Mouse (Mus musculus): ENCODE results near the gene Slco6d1.
"Not testable (repeated sequence)": the region's sequence is repeated elsewhere in the genome, so short reads cannot be mapped to it uniquely, and the experiment has no call there.

Slco6d1 gene

DNA sequence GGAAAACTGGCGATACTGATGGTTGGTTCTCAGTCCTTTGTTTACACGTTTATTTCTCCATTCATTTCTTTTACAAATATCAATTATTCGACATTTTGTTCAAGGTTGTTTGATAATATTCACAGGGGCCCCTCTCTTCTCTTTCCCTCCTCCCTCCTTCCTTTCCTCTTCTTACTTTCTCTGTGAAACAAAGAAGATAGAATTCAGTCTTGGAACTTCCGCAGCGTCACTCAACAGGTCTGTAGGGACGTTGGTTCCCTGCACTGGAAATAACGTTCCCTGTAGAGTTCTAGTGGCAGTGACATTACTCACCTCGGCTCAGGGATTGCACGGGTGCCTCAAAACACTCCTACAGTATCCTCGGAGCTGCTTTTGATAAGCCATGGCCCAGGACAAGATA is at the start of gene Slco6d1:
TSS of gene Slco6d1 (plus strand) at position 301 of the 400 bp plus-strand sequence.
- DNase-seq, result no peak

DNA sequence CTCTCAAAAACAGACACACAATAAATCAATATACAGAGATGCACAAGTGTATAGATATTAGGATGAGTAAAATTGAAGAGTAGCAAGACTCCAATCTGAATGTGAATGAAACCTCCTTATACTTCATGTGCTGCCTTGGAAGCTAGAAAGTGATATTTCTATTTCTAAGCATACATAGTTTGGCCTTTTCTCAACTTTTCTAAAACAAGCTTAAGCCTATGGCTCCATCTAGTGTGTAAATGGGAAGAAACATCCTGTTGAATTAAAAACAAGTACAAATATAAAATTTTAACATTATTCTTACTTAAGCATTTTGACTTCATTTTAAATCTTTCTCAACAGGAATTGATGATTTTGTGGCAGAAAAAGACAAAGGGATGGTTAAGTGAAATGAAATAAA is 28.9 kb upstream of the Slco6d1 start:
- no peak for DNase-seq

DNA sequence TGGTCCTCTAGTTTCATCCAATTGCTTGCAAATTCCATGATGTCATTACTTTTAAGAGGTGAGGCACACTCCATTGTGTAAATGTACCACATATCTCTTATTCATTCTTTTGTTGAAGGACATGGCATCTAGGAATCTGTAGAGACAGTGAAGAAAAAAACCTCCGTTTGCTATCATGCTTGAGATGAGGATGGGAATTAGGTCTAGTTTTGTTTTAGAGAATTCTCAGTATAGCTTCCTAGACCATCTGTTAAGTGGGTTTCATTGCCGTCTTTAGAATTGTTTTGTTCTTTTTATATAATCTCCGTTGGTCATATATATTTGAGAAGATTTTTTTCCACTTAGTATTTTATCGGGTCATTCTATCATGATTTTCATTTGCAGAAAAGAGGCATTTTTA is 27.0 kb downstream of the Slco6d1 start:
- DNase-seq, result no peak

DNA sequence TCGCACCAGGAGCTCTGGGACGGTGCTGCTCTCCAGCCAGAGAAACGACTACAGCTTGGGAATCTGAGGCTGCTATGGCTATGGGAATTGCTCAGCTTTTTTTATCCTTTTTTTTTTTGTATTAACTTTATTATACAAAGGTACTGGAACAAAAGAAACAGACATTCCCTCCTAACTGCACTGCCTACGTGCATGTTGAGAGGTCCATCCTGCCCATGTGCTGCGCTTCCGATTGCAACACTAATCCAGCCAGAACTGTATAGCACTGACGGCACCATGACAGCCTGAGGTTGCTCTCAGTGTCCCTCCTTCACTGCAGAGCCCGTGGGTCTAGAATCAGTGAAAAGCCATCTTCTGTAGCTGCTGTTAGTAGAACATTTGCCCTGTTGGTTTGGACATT is 38.3 kb downstream of the Slco6d1 start:
- not testable (repeated sequence) for DNase-seq

DNA sequence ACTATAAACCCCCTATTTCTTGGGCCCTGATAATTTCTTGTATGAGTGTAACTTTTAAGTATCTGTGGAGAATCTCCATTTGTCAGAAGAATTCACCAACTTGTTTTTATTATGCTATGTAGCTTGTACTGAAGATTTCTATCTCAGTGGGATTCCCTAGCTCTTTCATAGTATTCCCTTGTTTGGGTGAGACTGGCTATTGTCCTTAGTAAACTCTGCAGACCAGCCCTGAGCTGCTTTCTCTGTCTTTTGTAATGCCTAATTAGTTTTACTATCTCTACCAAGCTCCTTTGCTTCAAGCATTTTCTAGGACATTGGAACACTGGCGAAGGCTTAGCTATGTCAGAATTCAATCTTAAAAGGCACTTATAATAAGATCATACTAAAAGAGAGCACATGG is 55.5 kb downstream of the Slco6d1 start:
- DNase-seq, result not testable (repeated sequence)

DNA sequence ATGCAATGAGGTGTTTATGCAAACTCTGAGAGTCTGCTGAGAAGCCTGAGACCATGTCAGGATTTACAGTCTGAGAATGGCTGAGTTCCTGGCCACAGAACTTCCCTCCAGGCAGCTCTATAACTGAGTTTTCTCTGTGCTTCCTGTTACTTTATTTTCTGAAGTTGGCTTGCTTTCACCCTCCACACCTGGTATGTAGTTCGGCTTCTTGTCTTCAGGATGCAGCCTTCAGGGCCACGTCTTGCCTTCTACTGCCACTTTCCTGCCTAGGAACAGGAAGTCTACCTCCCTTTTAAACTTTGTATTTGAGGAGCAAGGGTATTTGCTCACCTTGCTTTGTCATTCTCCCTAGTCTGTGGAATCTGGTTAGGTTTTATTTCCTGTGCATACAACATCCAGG is 58.3 kb downstream of the Slco6d1 start:
- no peak for DNase-seq

DNA sequence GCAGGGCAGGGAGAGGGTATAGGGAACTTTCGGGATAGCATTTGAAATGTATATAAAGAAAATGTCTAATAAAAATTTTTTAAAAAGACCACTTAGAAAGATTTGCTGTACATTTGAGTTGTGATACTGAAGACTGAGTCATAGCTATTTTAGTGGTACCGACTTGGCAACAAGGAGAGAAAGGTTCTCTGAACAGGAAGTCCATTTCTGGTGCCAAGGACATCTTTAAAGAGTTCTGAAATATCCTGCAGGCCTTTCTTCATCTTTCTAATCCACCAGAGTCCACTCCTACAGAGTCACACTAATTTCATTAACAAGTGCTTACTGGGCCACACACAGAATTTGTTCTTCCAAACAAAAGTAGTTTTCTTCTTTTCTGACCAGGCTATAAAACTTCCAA is 85.1 kb downstream of the Slco6d1 start:
- no peak for DNase-seq

DNA sequence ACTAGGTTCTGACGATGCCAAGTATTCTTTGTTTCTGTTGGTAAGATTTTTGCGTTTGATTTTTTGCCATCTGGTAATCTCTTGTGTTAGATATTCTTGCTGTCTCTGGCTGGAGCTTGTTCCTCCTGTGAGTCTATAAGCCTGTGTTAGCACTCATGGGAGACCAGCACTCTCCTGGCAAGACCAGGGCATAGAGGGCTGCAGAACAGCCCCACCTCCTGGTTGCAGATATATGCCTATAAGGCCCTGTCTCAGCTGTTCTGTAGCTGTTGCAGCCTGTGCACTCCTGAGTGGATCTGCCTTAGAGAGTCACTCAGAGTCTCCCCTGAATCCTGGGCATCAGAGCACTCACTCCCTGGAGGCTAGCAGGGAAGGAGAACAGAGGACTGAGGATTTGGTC is 102.1 kb downstream of the Slco6d1 start:
- no peak for DNase-seq

DNA sequence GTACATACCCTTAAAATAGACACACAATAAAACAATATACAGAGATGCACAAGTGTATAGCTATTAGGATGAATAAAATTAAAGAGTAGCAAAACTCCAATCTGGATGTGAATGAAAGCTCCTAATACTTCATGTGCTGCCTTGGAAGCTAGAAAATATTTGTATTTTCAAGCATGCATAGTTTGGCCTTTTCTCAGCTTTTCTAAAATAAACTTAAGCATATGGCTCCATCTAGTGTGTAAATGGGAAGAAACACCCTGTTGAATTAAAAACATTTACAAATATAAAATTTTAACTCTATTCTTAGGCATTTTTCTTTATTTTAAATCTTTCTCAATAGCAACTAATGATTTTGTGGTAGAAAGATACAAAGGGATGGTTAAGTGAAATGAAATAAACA is 102.6 kb downstream of the Slco6d1 start:
- no peak for DNase-seq

DNA sequence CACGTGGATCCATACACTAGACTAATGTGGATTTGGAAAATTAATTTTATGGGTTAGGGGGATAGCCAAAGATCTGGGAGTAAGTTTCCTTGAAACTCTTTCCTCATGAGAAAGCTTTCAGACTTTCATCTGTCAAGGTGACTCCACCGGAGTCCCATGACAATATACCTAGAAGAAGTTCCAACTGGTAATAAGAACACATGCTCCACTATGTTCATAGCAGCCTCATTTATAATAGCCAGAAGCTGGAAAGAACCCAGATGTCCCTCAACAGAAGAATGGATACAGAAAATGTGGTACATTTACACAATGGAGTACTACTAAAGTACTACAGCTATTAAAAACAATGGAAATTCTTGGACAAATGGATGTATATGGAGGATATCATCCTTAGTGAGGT is 107.4 kb downstream of the Slco6d1 start:
- DNase-seq, result not testable (repeated sequence)

DNA sequence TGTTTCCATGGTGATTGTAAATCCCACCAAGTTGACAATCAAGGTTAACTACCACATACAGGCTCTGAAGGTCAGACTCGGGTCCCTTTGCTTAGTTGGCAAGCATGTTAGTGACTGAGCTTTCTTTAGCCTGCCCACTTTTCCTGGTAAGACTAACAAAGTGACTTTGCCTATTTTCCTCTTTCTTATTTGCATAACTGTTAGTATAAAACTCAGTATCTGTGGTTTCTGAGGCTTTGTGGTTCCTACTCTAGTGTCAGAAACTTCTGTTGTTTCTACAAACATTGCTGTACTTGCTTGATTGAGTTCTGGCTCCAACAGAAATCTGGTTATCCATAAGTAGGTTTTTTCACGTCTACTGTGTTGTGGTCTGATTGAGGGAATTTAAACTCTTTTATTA is 124.4 kb downstream of the Slco6d1 start:
- DNase-seq, result no peak

DNA sequence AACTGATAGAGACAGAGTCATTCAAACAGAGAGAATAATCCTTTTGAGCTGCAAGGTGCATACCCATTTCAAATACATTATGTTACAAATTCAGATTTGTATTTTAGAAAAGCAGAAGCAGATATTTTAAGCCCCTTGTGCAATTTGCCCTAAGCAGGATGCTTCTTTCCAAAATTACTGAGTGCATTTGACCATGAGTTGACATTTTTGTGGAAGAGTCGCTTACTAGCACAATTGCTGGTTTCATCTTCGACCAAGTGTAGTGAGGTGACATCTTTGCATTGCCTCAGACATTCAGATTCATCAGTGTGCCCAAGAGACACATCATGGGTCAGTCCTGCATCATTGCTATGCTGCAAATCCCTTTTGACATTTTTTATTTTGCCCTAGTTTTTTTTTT is 133.5 kb downstream of the Slco6d1 start:
- DNase-seq, result no peak

DNA sequence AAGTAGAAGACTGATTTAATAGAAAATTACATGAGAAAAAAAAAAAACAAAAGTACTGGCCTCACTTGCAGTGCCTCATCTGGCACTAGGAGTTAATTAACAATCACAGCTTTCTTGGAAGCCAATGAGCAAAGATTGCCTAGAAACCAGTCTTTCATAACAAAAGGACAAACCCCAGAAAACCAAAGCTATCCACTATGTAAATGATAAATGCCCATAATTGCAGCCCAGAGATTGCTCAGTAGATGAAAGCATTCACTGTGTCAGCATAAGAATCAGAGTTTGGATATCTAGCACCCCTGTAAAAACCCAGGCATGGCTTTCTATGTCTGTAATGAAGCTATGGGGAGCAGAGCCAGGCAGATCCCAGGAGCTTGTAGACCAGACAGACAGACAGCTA is 144.8 kb downstream of the Slco6d1 start:
- no peak for DNase-seq

All from thymus, adult 18-20 months (tissue).